Mouse (Mus musculus) ovary, adult 18-20 months (tissue): ENCODE results near the gene Gng13.
"Not testable (repeated sequence)": the region's sequence is repeated elsewhere in the genome, so short reads cannot be mapped to it uniquely, and the experiment has no call there.

ENCODE experiments used
- DNase-seq: peaks from one replicate; pipeline ENCODE4 v3.0.0; 2022; ENCODE audit warnings: low spot score, mixed read lengths

Gene Gng13

DNA sequence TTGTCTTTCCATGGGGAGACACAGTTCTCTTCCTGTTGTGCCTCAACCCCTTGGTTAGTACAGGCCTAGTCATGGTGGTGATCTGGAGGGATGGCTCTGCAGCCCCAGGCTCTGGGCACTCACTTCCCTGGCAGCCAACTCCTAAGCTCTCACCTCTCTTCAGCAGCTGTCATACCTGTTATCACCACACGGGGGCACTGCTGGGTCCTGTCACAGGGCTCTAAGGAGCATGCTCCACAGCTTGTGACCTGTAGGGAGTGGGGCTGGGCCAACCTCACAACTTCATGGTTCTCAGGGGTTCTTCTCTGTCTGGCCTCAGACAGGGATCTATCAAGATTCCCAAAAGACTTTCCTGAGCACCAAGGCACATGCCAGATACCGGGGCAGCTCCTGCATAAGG is 15.1 kb downstream of the Gng13 start:
- DNase-seq, result peak; percentile 50

DNA sequence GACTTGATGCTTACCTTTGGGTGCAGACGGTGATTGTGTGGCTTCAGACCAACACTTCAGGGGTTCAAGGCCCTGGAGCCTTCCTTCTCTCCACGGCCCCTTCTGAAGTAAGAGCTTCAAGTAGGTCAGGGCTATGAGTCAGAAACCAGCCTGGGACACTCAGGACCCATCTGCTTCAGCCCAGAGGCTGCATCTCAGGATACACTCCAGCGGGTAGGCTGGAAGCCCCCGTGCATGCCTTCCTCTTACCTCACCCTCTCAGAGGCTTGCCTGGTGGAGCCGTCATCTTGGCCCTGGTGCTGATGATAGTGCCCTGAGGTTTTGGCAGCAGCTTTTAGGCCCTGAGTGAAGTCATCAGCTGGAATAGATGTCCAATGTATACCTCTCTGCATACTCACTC is 18.3 kb downstream of the Gng13 start:
- DNase-seq, result no peak

DNA sequence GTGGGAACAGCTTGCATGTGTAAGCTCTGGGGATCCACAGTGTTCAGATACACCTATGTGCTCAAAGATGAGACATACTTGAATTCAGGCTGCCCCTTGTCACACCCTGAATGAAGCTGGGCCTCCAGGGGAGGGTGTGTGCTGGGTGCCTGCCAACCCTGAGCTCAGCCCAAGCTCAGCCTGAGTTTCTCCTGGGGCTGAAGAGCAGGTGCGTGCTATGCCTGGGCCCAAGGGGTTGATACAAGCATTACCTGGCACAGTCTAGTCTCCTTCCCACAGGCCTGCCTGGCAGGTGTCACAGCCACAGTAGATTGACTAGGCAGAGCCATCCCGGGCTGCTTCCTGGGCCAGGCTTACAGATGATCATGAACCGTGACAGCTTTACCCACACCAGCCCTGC is 18.8 kb downstream of the Gng13 start, which contains the start of gene Mslnl:
Mslnl (plus strand) TSS at position 298 of the 400 bp plus-strand sequence.
- no peak for DNase-seq

DNA sequence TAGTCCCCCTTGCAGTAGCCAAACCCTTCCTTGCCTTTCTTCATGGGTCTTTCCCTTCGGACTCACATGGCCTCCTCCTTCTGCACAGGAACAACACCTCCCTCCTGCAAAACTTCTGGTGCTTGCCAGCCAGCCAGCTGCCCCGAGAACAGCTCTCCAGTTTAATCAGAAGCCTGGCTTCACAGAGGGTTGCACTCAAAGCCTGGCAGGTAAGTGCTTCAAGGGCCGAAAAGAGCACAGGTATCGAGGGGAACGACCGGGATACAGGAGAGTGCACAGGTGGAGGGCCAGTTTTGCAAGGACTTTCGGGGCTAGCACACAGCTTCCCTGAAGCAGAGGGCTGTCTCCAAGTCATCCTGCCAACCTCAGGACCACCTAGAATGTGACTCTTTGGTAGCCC is 21.9 kb downstream of the Gng13 start:
- no peak for DNase-seq

DNA sequence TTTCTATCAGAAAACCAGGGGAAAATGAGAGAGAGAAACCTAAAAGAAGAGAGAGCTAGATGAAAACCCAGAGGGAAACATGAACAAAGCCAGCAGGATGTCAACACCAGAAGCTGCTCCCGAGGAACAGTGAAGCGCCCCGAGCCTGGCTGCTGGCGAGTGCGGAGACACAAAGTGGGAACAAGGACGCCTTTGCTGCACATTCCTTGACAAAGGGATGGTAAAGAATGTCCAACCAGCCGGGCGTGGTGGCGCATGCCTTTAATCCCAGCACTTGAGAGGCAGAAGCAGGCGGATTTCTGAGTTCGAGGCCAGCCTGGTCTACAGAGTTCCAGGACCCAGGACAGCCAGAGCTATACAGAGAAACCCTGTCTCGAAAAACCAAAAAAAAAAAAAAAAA is 24.5 kb downstream of the Gng13 start:
- not testable (repeated sequence) for DNase-seq

DNA sequence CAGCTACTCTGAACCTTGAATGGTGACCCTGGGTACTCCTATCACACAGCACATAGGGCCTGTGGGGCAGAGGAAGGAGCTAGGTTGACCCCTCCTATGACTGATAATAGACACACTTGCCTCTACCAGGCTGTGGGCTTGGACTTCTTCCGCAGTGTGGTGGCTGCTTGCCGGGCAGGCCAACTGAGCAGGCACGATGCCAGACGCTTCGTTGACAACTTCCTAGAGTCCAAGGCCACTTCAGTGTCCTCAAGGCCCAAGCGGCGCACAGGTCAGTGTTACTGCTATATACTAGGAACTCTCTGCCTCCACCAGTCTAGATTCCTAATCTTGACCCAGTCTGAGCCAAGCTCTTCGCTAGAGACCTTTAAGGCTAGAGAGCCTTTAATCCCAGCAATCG is 26.9 kb downstream of the Gng13 start:
- no peak for DNase-seq

DNA sequence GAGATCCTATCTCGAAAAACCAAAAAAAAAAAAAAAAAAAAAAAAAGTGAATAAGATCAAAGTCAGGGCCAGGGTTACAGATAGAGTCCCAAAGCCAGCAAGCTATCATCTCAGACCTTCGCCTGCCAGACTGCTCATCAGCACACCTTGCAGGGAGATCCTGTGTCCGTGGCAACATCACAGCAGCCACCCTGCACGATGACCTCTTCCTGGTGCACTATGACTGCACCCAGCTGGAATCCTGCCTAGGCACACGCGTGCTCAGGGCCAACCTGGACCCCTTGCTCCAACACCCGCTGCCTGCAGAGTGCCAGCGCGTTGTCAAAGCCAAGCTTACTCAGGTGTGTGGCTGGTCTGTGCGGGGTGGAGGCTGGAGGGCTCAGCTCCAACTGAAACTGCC is 27.3 kb downstream of the Gng13 start:
- no peak for DNase-seq

DNA sequence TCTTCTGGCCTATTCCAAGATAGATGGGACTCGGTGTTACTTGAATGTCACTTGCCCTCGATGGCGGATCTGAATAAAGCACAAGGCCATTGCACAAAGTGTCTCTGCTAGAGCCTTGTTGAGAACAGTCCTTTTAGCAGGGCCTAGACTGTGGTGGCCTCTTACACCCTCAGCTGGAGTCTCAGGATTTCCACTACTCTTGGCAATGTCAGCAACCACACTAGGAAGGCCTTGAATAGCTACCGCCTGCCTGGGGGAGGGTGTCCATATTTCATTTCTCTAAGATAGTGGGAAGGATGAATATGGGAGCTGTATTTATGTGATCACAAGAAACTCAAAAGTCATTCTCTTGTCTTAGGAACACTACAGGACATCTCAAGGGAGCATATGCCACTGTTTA is 31.3 kb downstream of the Gng13 start:
- DNase-seq, result no peak

DNA sequence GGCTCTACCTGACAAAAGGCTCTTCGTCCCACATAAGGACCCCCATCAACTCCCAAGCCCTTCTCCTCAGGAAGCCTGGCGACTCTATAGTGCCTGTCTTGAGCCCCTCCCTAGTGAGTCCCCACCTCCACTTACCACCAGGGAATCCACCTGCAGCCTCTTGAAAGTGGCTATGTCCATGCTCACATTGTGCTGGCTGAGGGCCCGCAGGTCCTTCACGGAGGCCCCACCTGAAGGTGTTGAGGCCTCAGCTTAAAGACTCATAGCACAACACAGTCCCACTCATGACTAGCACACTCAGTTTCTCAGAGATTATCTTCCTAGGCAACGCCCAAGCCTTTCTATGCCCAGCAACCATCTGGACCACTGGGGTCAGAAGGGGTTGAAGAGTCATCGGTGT is 32.3 kb downstream of the Gng13 start:
- no peak for DNase-seq

DNA sequence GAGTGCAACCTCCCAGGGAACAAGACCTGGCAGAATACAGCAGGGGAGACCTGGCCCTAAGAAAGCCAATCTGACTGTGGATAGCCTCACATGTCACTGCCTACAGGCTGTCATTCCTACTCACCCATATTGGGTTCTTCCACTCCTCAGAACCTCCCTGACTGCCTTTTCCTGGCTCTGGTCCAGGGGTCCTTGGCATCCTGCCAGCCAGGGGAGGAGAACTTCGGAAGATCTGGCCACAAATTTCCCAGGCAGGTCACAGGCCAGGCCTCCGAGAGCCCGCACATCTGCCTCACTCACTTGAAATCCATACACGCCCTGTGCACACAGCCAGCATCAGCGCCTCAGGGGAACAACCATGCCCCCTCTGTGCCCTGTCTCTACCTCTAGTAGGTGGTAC is 34.5 kb downstream of the Gng13 start:
- DNase-seq, result no peak

DNA sequence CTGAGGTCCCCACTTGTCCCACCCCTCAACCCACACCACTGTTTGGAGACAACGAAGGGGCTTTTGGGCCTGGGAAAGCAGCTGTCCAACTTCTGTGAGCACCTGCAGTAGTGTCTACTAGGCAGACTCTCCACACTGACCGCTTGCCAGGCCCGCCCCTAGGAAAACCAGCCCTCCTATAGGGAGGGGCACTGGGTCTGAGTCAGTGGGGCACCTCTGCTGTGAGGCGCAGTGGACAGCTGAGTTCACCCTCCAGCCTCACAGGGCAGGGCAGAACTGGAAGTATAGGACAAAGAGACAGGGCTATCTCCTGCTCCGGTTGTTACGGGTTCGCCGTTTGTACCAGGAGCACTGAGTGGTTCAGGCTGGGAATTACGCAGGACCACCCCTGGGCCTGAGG is 37.3 kb downstream of the Gng13 start, which contains the start of gene Msln:
Msln (minus strand) TSS at position 138 of the 400 bp plus-strand sequence.
- DNase-seq, result no peak

DNA sequence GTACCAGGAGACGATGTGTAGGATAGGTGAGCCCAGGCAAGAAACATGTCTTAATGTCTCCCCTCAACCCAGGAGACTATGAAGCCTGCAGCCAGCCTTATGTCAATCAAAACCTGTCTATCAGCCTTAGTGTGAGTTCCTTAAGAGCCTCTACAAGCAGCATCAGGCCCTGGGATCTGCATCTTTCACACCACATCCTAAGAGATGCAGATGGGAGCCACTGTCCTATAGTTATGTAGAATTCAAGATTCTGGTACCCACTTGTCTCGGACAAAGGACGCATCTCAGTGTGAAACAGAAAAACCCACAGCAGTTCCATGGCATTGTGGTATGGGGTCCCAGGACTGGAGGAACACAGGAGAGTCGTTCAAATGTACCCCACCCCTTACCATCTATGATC is 38.1 kb downstream of the Gng13 start:
- DNase-seq, result no peak

DNA sequence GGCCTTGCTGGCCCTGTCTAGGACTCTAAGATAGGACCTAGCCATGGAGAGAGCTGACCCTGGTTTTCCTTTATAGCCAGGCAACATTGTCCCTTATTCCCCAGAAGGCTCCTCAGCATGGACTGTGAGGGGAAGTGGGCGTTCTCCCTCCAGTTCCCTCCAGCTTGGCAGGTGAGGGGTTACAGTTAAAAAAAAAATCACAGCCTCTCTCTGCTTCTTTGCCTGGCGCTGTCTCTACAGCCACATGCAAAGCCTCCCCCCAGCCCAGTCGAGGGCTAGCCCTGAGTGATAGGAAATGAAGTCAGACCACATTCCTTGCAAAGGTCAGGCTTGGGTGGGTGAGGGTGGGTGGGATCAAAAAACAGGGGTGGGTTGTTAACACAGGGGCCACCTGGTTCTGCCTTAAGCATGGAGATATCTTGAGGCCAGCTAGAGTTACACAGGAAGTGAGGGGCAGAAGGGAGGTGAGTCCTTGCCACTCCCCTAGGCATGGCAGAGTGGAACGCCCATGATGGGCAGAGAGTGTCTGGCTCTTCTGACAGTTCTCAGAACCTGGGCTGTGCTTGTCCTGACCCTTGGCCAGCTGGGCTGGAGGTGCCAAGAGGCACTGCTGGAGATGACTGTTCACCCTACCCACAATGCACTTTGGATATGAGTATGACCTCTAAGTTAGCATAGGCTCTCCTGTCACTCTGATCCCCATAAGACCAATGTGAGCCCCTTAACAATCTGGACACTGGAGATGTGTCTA is 38.8 kb downstream of the Gng13 start:
- no peak for DNase-seq

DNA sequence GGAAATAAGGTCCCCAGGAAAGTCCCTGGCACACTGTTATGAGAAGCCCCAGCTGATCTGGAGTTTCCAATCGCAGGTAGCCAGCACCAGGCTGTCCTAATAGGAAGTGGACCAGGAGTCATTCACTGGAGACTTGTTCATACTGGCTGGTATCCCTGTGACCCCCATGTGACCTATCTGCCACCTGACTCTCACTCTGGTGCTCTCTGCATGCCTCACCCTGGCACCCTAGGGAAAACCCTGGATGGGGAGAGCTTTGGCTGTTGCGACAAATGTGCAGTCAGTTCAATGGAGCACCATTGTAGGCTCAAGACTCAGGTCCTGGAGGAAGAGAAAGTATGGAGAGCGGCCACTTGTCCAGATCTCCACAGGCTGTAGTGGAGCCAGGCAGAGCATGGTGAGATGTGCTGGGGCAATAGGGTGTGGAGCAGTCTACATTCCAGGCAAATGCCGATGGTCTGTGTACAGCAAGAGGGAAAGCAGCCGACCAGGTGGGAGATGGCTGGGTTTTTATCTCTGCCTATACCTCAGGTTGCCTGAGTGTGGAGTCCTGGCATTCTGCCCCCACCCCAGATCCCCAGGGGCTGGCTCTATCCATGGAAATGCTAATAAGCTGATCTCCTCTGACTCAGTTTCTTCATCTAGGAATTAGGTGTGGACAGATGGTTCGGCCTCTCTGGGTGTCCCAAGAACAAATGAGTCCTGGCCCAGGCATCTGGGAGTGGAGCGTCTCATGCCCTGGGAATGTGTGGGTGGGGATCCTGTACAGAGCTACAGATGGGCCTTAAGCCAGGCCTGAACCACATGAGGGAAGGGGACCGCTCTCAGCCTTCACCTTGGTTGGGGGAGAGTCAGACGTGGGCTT is 39.6 kb downstream of the Gng13 start:
- DNase-seq, result no peak

DNA sequence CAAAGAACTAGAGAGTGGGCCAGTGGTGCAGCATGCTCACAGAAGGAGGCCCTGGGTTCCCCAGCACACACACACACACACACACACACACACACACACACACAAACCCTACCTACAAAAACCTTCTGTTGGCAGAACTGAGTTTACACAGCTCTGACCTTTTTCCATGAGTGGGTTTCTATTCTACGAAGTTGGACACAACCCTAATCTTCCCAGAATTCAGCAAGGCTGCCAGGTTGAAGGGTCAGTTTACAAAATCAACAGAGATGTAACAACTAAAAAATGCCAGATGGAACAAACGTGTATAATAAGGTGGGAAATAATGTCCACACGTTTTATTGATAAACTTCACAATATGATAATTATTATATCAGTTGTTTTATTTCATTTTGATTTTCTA is 40.7 kb downstream of the Gng13 start:
- DNase-seq, result no peak

DNA sequence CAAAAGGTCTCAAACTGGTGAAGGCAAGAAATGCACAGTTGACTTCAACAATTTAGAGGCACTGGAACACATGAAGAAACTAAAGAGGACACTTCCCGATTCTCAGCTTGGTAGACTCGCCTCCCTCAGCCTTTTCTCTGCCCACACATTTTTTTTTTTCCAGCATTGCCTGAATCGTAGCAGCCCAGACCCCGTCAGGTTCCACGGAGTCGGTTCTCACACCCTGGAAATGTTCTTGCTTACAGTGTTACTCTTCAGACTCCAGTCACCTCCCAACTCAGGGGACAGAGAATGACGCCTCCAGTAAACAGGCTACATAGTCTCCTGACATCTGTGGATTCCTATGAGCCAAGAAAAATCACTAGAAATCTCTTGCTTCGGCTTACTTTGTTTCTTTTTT is 43.2 kb downstream of the Gng13 start:
- DNase-seq, result no peak

DNA sequence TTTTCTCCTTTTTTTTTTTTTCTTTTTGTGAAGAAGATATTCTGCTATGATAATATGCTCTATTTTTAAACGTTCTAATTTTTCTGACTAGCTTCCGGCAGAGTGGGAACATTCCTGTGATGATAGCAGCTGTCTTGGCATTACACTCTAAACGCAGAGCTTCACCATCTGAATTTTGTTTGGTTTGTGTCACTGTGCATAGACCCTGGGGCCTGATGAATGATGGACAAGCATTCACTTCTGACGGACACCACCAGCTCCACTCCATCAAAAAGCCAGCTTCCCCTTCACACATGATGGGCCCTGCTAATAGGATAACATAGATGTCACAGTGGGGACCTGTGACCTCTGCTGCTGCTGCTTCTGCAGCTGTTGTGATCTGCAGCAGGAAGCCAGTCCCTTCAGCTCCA is 44.6 kb downstream of the Gng13 start:
- DNase-seq, result no peak

DNA sequence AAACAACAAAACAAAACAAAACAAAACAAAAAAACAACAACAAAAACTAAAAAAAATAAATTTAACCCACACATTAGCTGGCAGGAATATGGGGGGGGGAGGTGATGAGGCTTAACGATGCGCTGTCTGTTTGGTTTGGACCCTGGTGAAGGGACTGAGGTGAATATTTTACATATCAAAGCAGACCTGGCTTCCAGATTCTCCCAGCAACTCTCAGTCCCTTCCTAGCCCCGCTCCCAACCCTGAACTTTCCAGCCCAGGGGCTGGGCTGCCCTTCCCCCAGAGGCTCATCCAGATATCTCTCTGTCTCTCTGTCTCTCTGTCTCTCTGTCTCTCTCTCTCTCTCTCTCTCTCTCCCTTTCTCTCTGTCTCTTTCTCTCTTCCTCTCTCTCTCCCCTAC is 45.6 kb downstream of the Gng13 start:
- no peak for DNase-seq

DNA sequence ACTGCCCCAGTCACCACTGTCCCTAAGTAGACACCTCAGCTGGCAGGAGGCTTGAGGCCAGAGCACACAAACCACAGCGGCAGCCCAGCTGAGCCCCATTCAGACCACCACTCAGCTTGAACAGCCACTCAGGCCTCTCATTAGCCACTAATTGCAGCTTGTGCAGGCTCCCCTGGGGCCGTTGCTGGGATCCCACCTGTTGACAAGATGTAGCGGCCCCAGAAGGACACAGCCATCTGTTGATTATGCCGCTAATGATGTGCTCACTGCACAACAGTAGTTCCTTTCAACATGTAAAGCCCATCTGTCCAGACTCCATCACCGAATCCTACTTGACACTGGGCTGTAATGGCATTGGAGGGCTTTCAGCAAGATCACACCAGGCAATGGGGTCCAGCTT is 48.9 kb downstream of the Gng13 start:
- no peak for DNase-seq
